Comparison of ENCODE assay signal across 8 mouse cellular contexts in the genomic region with DNA sequence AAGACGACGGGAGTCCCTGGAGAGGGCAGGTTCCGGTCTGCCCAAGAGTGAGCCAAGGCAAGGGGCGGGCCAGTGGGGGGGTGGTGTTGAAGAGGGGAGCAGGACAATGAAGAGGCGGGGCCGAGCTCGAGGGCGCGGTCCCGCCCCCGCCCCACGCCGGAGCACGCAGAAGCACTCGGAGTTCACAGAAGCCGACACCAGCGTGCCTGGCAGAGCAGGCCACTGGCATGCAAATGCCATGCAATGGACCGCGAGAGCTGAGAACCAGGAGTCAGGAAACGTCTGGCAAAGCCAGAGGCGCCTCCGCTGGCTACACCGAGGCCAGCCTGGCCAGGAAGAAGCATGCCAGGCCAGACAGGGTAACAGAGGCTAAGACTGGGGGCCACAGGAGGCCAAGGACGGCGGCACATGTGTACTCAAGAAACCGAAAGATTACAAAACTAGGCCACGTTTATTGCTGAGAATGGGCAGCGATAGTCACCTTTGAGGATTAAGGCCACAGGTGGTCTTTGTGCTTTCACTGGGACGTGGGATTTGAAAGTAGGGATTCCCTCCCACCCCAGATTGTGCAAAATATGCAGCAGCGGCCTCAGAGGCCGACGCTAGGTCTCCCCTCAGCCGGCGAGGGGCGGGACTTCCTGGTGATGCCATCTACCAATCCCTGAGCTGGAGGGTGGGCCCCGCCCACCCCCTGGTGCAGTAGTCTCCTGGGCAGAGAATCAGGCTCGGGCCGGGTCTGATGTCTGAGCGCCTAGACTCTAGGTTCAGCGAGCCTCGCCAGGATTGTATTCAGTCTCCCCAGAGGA. TPM values are rescaled to one million over a fixed set of nuclear protein-coding genes. Genes with fewer than 3 reads are reported as not detected.
DNase-seq lines count a peak whose midpoint lies in the region; ATAC-seq and TF ChIP-seq lines count a peak whose summit lies in the region.

TSS of gene Nradd (minus strand) at position 92 of the 806 bp plus-strand sequence.

- H3K27me3 ChIP-seq in embryonic facial prominence, embryonic 15.5 days = no peaks in the 10 kb centered on the region
- H3K27me3 ChIP-seq in heart, adult 2 months (ENCODE audit: control insufficient read depth, insufficient read depth, low read length) = no peaks in the 10 kb centered on the region
- no peaks in the 10 kb centered on the region for H3K27me3 ChIP-seq in kidney, adult 2 months (replicated peaks; ENCODE audit: control insufficient read depth, insufficient read depth, low read length)
- H3K27me3 ChIP-seq in limb, embryonic 10.5 days (ENCODE audit: low read depth, poor library complexity, severe bottlenecking) = peaks cover 26% of the 10 kb centered on the region
- peaks cover 13% of the 10 kb centered on the region; the same call in 1 of the 2 replicates for H3K27me3 ChIP-seq in midbrain, embryonic 12.5 days

- peak within 1 kb of the TSS; percentile 60 for H3K4me3 ChIP-seq in embryonic facial prominence, embryonic 15.5 days (replicated peaks)
- H3K4me3 ChIP-seq in heart, adult 2 months = peak within 1 kb of the TSS; percentile 54
- peak within 1 kb of the TSS; percentile 56 for H3K4me3 ChIP-seq in kidney, adult 2 months (ENCODE audit: insufficient read depth, low read depth, low read length)
- H3K4me3 ChIP-seq in limb, embryonic 10.5 days = peak within 1 kb of the TSS; percentile 72
- peak within 1 kb of the TSS; percentile 49 for H3K4me3 ChIP-seq in midbrain, embryonic 12.5 days

- peak; percentile 93 for ATAC-seq in embryonic facial prominence, embryonic 15.5 days (ENCODE audit: insufficient number of reproducible peaks, low FRiP score, low TSS enrichment, low read depth)
- peak; percentile 97 for ATAC-seq in midbrain, embryonic 12.5 days (ENCODE audit: low FRiP score, low read depth)

- H3K9ac ChIP-seq in embryonic facial prominence, embryonic 15.5 days = peak within 1 kb of the TSS; percentile 57
- peak within 1 kb of the TSS; percentile 54 for H3K9ac ChIP-seq in heart, adult 2 months (ENCODE audit: low read depth, low read length)
- H3K9ac ChIP-seq in midbrain, embryonic 12.5 days (replicated peaks) = peak within 1 kb of the TSS; percentile 64

- no peak for TF ChIP-seq CTCF in heart, adult 2 months (IDR thresholded peaks at IDR 0.05)
- TF ChIP-seq CTCF in kidney, adult 2 months (conservative IDR thresholded peaks at IDR 0.05; ENCODE audit: insufficient read depth, insufficient read length, low read depth, low read length) = no peak

- peak within 1 kb of the TSS; percentile 96 for H3K4me2 ChIP-seq in embryonic facial prominence, embryonic 15.5 days (replicated peaks)
- peak within 1 kb of the TSS; percentile 89 for H3K4me2 ChIP-seq in midbrain, embryonic 12.5 days (replicated peaks)

- peaks cover 27% of the 10 kb centered on the region for H3K36me3 ChIP-seq in embryonic facial prominence, embryonic 15.5 days
- H3K36me3 ChIP-seq in heart, adult 2 months (ENCODE audit: control insufficient read depth, insufficient read depth, low read length) = no peaks in the 10 kb centered on the region
- H3K36me3 ChIP-seq in kidney, adult 2 months (ENCODE audit: control insufficient read depth, insufficient read depth, low read length) = no peaks in the 10 kb centered on the region
- peaks cover 36% of the 10 kb centered on the region for H3K36me3 ChIP-seq in limb, embryonic 10.5 days
- H3K36me3 ChIP-seq in midbrain, embryonic 12.5 days = peaks cover 28% of the 10 kb centered on the region

- intact Hi-C loops in heart, adult 2 months (cut with DNase I) = loop anchor here (5.0 to 10.0 kb wide), 2 partner anchors 150 to 212 kb away; partner anchors contain the start of genes Kif9 and Klhl18

- H3K9me3 ChIP-seq in embryonic facial prominence, embryonic 15.5 days (replicated peaks) = no peaks in the 10 kb centered on the region
- H3K9me3 ChIP-seq in limb, embryonic 10.5 days (replicated peaks) = no peaks in the 10 kb centered on the region
- no peaks in the 10 kb centered on the region for H3K9me3 ChIP-seq in midbrain, embryonic 12.5 days

- peak; percentile 96 for DNase-seq in 3T3-L1 (ENCODE audit: low read depth, low spot score)
- peak; percentile 94 for DNase-seq in brain, adult 2 months (ENCODE audit: low read depth, low spot score)
- peak; percentile 88 to 90 for DNase-seq in heart, adult 2 months
- peak; percentile 93 for DNase-seq in kidney, adult 2 months
- peak; percentile 94 for DNase-seq in limb, embryonic 10.5 days (ENCODE audit: low spot score)
- DNase-seq in spleen, adult 18-20 months = peak; percentile 41 to 46

- H3K79me2 ChIP-seq in heart, adult 2 months (replicated peaks; ENCODE audit: control insufficient read depth, insufficient read depth, low read length) = no peaks in the 10 kb centered on the region

- peak within 1 kb of the TSS; percentile 92 for H3K27ac ChIP-seq in embryonic facial prominence, embryonic 15.5 days (replicated peaks)
- peak within 1 kb of the TSS; percentile 70 for H3K27ac ChIP-seq in heart, adult 2 months
- H3K27ac ChIP-seq in kidney, adult 2 months (ENCODE audit: insufficient read depth, low read depth, low read length) = peak within 1 kb of the TSS; percentile 68
- H3K27ac ChIP-seq in limb, embryonic 10.5 days = peak within 1 kb of the TSS; percentile 92
- peak within 1 kb of the TSS; percentile 87 for H3K27ac ChIP-seq in midbrain, embryonic 12.5 days (replicated peaks)

- under 1% methylated on average over 41 of the region's 41 CpGs for WGBS in embryonic facial prominence, embryonic 15.5 days
- WGBS in heart, adult 2 months = 3% methylated on average over 41 of the region's 41 CpGs
- 5% methylated on average over 41 of the region's 41 CpGs for WGBS in kidney, adult 2 months
- under 1% methylated on average over 41 of the region's 41 CpGs for WGBS in limb, embryonic 10.5 days
- under 1% methylated on average over 41 of the region's 41 CpGs for WGBS in midbrain, embryonic 12.5 days

- H3K4me1 ChIP-seq in embryonic facial prominence, embryonic 15.5 days = peaks cover 33% of the 10 kb centered on the region
- peaks cover 2% of the 10 kb centered on the region for H3K4me1 ChIP-seq in heart, adult 2 months (ENCODE audit: control insufficient read depth, insufficient read depth, low read length)
- H3K4me1 ChIP-seq in kidney, adult 2 months (ENCODE audit: control insufficient read depth, insufficient read depth, low read length) = peaks cover 6% of the 10 kb centered on the region; the same call in 1 of the 2 replicates
- H3K4me1 ChIP-seq in limb, embryonic 10.5 days = peaks cover 41% of the 10 kb centered on the region
- peaks cover 22% of the 10 kb centered on the region for H3K4me1 ChIP-seq in midbrain, embryonic 12.5 days

- TF ChIP-seq EP300 in heart, adult 2 months (IDR thresholded peaks at IDR 0.05; ENCODE audit: insufficient read depth, low read depth, low read length) = 0 out of 2 replicates have a peak, but pooled peaks have one; percentile 34

- TF ChIP-seq POLR2A in heart, adult 2 months (IDR thresholded peaks at IDR 0.05; ENCODE audit: insufficient read depth, low read depth, low read length) = peak; percentile 69
- TF ChIP-seq POLR2A in kidney, adult 2 months (IDR thresholded peaks at IDR 0.05; ENCODE audit: low read depth, low read length) = no peak

RNA-seq across cellular contexts. Expression of gene Nradd, which starts in this region (rescaled TPM):
- 51.4 and 51.7 TPM in 2 replicates for polyA plus RNA-seq in embryonic facial prominence, embryonic 15.5 days (2015; fragmentation: Nextera tagmentation; extraction: Ambion mirVana)
- 1 to 10 TPM; 1.3 to 1.4 TPM for total RNA-seq in heart, adult 2 months (2021)
- polyA plus RNA-seq in heart, adult 2 months (2012; rRNA removed) = 2.7 and 2.9 TPM in 2 replicates
- 4.3 and 6.2 TPM in 2 replicates for polyA plus RNA-seq in kidney, adult 2 months (2012; rRNA removed)
- polyA plus RNA-seq in limb, embryonic 10.5 days (2016; fragmentation: Nextera tagmentation; extraction: Ambion mirVana) = 52.8 and 60.6 TPM in 2 replicates
- 41.0 and 44.6 TPM in 2 replicates for polyA plus RNA-seq in midbrain, embryonic 12.5 days (2016; fragmentation: Nextera tagmentation; extraction: Ambion mirVana)

Comparison
In these comparisons a context has a peak if more than half of its experiments do, and no peak if none do; other contexts are left out.
1. Peak in every context shown above with its lines: DNase-seq, ATAC-seq, H3K4me3 ChIP-seq and H3K27ac ChIP-seq.
2. DNase-seq: peak in every context shown above with its lines; median percentile 96 in 3T3-L1; 94 in brain, adult 2 months; 94 in limb, embryonic 10.5 days; 93 in kidney, adult 2 months; 89 in heart, adult 2 months; 44 in spleen, adult 18-20 months.